Mouse (Mus musculus) Patski (cell line): ENCODE measurements at regions not wholly inside any gene's neighbourhood (a gene's known extent, or its start where the extent isn't known, plus 50 kb on each side); places are given as distances from the start of the nearest gene placed in this dataset.

Source experiments
- ATAC-seq: fragments of 100-300 bp; one replicate; pipeline ENCODE4 v1.8.0; 2021
- CTCF ChIA-PET: fragments of 350-600 bp; sonication (Branson Sonifier 250); formaldehyde crosslinking; loops from one replicate; lab custom pipeline; 2022; ENCODE audit warnings: inconsistent platforms; lab: Charles Lee
- POLR2A ChIA-PET: fragments of 350-600 bp; sonication (Branson Sonifier 250); formaldehyde crosslinking; loops from one replicate; lab custom pipeline; 2022; ENCODE audit warnings: antibody characterized with exemption, inconsistent platforms; lab: Charles Lee
- DNase-seq: peaks from one replicate; pipeline ENCODE4 v3.0.0-alpha.2; 2011; ENCODE audit warnings: low read depth, low spot score
- H3K27me3 ChIP-seq: fragments of 371-371 bp; one replicate; pipeline ENCODE4 v1.5.1; 2021
- CTCF ChIP-seq: fragments of 100-300 bp; IDR thresholded peaks from one replicate; pipeline ENCODE4 v1.5.1; 2021
- in situ Hi-C: fragments of 300-500 bp; cut with MboI; formaldehyde crosslinking; loops from 3 replicates; pipeline ENCODE4 v1.11.1; 2018; ENCODE audit warnings: low pct_unique_long_range_greater_than_20kb, mixed read lengths

DNA sequence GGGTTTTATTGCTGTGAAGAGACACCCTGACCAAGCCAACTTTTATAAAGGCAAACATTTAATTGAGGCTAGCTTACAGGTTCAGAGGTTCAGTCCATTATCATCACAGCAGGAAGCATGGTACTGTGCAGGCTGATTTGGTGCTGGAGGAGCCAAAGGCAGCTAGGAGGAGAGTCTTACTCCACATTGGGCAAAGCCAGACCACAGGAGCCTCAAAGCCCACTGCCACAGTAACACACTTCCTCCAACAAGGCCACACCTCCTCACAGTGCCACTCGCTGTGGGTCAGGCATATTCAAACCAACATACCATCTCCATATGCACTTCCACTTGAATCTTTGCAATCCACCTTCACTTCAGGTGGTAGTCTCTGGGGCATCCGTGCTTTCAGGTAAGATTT is 70.4 kb upstream of the Zmat1 start:
- H3K27me3 ChIP-seq: peaks cover 9% of the 10 kb centered on the region
- POLR2A ChIA-PET: no interaction called here
- CTCF ChIA-PET: no interaction called here
- TF ChIP-seq CTCF: no peak
- DNase-seq (no peak), ATAC-seq (no peak)
- in situ Hi-C loops: loop anchor here (25.0 kb wide), 1 partner anchor 508 kb away; the partner anchor contains the start of gene Nxf7

DNA sequence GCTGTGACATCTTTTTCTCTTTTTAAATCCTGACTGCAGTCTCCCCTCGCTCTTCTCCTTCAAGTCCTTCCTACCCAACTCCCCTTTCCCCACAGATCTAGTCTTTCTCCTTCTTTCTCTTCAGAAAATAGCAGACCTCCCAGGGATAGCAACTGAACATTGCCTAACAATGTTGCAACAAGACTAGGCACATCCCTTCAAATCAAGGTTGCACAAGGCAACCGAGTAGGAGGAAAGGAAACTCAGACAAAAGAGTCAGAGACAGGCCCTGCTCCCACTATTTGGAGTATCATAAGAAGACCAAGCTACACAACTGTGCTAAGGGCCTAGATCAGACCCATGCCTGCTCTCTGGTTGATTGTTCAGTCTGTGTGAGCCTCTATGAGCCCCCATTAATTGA is 66.9 kb upstream of the Zmat1 start:
- CTCF ChIA-PET: no interaction called here
- ATAC-seq: no peak
- TF ChIP-seq CTCF: no peak
- in situ Hi-C loops: loop anchor here (25.0 kb wide), 1 partner anchor 511 kb away; the partner anchor contains the start of gene Nxf7
- H3K27me3 ChIP-seq: no peaks in the 10 kb centered on the region
- DNase-seq: no peak
- POLR2A ChIA-PET: no interaction called here

DNA sequence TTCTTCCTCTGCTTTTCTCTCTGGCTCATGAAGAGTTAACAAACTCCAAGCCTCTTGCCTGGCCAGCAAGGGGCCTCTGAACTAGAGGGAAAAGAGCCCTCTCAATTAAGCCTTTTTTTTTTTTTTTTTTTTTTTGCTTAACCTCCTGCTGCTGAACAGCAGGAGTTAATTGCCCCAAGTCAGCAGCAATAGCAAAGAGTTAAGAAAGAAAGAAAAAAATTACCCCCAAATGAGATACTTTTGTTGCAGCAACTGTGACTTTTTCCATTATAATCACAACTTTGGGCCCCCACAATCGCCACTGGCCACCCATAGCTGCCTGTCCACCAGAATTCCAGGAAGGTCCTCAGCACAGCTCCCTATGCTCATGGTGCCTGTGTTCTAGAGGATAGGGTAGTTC is 60.4 kb upstream of the Zmat1 start:
- ChIA-PET CTCF (no interaction called here), POLR2A (no interaction called here)
- TF ChIP-seq CTCF: no peak
- DNase-seq (no peak), ATAC-seq (no peak)
- peaks cover 6% of the 10 kb centered on the region for H3K27me3 ChIP-seq
- in situ Hi-C loops: no loop called here

GRCm38 (mm10) chrX:135060184-135060583 is 51.2 kb upstream of the Zmat1 start:
- no peak for TF ChIP-seq CTCF
- no peaks in the 10 kb centered on the region for H3K27me3 ChIP-seq
- ATAC-seq (no peak), DNase-seq (no peak)
- CTCF ChIA-PET: no interaction called here
- in situ Hi-C loops: no loop called here
- POLR2A ChIA-PET: no interaction called here

- ATAC-seq (no peak), DNase-seq (no peak)
- TF ChIP-seq CTCF: no peak
- ChIA-PET CTCF (no interaction called here), POLR2A (no interaction called here)
- H3K27me3 ChIP-seq: no peaks in the 10 kb centered on the region
- in situ Hi-C loops: no loop called here
Observed at GRCm38 (mm10) chrX:135058949-135059348, 49.9 kb upstream of the Zmat1 start.
